Mouse (Mus musculus): ENCODE measurements around the gene Nid2. TPM values are rescaled to one million over a fixed set of nuclear protein-coding genes. Genes with fewer than 3 reads are reported as not detected.
A peak's percentile ranks its signal among the peaks of the same experiment; 100 is the strongest.

Nid2 gene
- total RNA-seq, 2 experiments from 2014 or later: 18.0 to 26.5 TPM

DNA sequence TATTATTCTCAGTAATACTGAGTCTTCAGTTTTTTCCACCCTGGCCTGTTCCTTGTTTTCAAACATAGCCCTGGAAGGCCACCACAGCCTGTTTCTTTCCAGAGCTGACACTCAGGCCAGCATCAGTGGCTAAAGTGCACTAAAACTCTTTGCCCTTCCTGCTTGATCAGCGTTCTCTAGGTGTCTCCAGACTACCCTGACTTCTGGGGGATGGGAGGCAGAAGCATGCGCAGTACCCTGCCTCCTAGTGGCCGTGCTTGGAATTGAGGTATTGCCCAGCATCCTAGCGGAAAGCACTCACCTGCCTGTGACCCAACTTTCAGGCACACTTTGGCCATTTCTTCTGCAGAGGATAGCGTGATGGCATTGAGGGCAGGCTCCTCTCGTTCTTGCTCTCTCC, 25.8 kb downstream of the Nid2 start:
- DNase-seq (ENCODE audit: low spot score in 2 of 2): peak; percentile 49 to 50

GRCm38 (mm10) chr14:19777365-19777764, 26.3 kb downstream of the Nid2 start:
- DNase-seq (ENCODE audit: low spot score in 2 of 2): no peak

DNA sequence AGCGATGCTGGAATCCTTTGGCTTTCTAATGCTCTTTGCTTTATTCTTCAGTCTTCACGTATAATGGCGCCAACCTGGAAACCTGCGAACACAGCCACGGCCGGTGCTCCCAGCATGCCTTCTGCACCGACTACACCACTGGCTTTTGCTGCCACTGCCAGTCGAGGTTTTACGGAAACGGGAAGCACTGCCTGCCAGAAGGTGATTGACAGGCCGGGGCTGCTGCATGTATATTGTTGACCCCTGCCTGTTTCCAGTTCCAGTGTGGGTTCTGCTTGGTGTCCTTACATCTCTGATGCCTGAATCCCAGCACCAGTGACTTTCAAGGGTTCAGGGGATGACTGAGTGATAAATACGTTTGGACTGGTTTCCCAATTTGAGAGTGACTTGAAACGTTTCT, 26.9 kb downstream of the Nid2 start:
- DNase-seq (ENCODE audit: low spot score in 2 of 2): no peak

GRCm38 (mm10) chr14:19785797-19786588, 34.9 kb downstream of the Nid2 start:
- DNase-seq (ENCODE audit: low spot score in 2 of 2): no peak

DNA sequence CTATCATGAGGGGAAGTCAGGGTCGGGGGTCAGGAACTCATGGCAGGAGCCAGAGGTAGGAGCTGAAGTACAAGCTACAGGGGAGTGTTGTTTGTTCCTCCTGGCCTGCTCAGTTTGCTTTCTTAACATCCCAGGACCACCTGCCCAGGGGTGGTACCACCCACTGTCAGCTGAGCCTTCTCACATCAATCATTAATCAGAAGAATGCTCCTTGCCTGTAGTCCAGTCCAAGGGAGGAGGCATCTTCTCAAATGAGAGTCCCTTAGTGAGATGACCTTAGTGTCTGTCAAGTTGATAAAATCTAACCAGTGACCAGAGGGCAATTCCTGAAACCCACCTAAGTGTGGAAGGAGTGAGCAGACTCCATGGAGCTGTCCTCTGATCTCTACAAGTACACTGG, 37.4 kb downstream of the Nid2 start:
- DNase-seq (ENCODE audit: low spot score in 2 of 2): no peak

DNA sequence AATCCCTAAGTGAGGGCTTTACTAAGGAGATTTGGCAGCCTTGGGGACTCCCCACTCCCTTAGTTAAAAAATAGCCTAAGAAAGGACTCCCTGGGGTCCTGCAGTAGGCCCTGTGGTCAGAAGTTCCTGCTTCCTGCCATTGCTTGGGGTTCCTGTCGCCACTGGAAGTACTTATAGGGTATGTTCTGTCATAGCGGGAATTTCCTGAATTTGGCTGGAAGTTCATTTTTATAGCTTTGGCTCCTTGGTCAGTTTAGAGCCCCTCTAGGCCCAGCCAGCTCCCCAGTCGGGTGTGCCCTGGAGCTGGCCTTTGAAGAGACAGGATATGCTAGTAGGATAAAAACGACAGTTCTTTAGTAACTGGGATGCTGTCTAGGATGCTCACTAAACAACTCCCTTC, 43.8 kb downstream of the Nid2 start:
- no peak for DNase-seq (ENCODE audit: low spot score in 2 of 2)

DNA sequence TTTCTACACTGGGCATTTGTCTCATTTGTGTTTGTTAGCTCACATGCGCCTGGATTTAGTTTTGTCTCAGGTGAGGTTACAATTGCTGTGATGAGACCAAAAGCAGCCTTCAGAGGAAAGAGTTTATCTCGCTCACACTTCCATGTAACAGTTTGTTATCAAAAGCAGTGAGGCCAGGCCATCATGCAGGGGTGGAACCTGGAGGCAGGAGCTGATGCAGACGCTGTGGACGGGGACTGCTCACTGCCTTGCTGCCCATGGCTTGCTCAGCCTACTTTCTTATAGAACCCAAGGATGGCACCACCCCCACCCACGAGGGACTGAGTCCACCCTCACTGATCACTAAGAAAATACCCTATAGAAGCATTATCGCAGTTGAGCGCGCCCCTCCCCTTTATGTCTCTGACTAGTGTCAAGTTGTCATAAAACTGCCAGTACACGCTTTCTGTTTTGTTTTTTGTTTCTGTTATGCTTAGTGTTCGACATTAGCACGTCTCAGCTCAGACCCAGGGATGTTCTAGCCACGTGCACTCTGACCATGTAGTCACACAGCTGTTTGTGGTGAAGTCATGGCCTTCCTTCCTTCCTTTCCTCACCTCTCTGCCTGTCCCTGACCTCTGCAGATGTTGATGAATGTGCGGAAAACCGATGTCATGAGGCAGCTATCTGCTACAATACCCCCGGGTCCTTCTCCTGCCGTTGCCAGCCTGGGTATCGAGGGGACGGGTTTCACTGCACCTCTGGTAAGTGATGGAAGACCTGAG, 45.7 kb downstream of the Nid2 start:
- DNase-seq (ENCODE audit: low spot score in 2 of 2): no peak

DNA sequence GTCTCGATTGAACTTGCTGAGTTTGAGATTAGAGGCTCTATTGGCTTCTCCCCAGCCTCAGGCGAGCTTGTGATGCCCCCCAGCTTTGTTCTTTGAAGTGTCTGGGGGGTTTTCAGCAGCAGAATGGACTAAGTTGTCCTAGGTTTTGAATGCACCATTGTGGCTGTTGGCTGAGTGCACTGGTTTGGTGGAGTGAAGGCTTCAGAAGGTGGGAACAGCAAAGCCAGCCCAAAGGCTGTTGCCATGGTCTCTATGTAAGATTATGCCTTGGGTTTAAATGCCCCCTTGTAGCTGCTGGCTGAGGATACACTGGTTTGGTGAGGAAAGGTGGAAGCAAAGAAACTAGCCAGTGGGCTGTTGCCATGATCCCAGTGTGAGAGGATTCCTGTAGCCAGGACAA, 49.4 kb downstream of the Nid2 start:
- DNase-seq (ENCODE audit: low spot score in 2 of 2): no peak

DNA sequence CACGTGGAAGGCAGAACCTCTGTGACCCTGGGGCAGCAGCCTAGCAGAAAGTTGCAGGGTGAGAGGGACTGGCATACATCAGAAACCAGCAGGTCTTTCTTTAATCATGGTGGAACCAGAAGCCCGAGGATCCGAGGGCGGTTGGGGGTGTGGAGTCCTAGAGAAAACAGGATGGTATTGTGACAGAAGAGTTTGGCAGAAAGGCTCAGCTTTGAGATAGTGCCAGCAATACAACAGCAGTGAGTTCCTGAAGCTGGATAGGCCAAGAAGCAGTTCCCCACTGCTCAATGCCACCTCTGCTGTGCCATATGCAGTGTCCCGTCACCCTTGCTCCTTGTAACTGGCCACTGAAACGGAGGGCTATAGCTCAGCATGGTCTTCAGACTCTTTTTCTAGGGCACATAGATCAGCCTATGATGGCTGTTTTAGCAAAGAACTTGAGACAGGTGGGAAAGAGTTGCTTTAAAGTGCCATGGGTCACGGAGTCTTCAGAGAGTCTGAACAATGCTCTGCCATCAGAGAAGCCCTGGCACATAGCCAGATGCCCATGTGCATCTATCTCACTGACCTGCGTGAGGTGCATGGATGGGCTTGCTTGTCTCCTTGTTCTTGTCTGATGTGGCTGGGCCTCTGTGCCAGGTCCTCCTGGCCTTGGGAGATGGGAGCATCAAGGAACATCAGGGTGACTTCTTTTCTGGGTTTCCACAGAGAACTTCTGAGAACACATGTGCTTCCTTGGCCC, 50.6 kb downstream of the Nid2 start:
- no peak for DNase-seq (ENCODE audit: low spot score in 2 of 2)

DNA sequence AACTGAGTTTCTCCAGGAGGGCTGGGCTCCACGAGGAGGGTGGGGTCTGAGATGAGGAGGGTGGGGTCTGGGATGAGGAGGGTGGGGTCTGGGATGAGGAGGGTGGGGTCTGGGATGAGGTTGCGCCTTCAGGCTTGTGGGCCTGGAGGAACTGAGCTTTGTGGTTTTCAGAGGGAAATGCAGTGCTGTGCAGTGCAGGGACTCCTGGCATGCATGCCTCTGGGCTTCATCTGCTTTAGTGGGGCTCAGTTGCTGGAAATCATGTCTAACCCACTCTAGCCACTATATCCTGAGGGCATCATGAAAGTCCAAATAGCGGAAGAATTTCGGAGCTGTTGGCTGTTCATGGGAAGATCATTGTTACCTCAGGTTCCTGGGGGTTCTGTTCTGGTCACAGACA, 52.2 kb downstream of the Nid2 start:
- DNase-seq (ENCODE audit: low spot score in 2 of 2): no peak

DNA sequence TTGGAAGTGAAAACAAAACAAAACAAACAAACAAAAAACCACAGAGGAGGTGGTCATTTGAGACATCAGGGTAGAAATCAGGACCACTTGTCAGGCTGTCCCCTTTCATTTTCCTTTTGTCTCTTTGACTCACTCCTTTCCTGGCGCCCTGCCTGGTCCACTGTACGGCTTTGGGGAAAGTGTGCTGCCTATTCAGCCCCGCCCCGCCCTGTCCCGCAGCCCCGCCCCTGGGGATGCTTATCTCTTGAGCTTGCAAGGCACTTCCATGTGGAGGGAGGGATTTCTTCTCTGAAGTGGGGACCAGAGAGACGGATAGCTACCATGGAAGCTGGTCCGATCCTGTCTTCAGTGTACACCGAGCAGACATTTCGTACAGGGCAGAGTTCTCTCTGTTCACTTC, 52.6 kb downstream of the Nid2 start:
- DNase-seq (ENCODE audit: low spot score in 2 of 2): no peak

- DNase-seq (ENCODE audit: low spot score in 2 of 2): no peak
Measured at GRCm38 (mm10) chr14:19807339-19807738, 56.3 kb downstream of the Nid2 start.

- no peak for DNase-seq (ENCODE audit: low spot score in 2 of 2)
Measured at GRCm38 (mm10) chr14:19807858-19808257, 56.8 kb downstream of the Nid2 start.

DNA sequence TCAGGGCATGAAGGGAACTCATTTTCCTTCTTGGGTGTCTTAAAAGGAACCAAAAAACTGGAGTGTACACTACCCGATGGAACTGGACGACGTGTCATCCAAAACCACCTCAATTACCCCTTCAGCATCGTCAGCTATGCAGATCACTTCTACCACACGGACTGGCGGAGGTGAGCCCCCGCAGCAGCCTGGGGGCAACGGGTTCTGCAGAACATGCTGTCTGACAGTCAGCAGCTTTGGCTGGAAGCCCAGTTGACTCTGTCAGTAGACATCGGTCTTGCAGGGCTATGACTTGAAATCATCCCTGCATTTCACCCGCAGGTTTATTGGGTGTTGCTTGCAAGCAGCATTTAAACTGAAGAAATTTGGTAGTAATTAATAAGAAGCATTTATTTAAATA, 58.9 kb downstream of the Nid2 start:
- no peak for DNase-seq (ENCODE audit: low spot score in 2 of 2)

DNA sequence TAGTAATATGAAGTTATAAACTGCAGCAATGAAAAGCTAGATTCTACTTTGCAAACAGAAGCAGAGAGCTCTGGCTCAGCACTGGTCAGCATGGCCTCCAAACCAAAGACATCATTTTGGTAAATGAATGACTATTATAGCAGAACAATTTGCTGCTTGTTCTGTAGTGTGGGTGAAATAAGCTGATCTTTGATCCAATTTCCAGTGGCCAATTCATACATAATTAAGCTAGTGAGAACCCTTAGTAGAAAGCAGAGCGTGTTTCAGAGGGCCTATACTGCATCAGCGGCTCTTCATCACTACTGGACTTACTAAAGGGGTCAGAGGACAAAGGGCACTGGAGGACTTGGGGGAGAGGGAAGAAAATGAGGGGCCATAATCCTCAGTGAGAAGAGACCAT, 62.0 kb downstream of the Nid2 start:
- no peak for DNase-seq (ENCODE audit: low spot score in 2 of 2)

DNA sequence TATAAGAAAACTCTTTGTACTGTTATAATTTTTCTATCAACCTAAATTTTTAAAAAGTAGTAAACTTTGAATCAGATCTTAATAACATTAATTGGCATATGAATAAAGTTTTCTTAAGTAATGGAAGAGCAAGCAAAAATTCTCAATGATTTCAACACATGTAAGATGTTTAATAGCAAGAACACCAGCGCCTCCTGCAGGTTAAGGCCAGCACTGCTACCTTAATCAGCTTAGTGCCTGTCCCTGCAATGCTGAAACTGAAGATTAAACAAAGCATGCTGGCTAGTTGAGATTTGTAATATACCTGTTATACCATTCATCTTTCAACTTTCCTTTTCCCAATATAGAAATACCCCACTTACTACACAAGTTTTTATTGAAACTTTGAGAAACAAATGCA, 66.9 kb downstream of the Nid2 start:
- peak; percentile 90 to 91 for DNase-seq (ENCODE audit: low spot score in 2 of 2)

GRCm38 (mm10) chr14:19821686-19822085, 70.6 kb downstream of the Nid2 start:
- DNase-seq (ENCODE audit: low spot score in 2 of 2): no peak

DNA sequence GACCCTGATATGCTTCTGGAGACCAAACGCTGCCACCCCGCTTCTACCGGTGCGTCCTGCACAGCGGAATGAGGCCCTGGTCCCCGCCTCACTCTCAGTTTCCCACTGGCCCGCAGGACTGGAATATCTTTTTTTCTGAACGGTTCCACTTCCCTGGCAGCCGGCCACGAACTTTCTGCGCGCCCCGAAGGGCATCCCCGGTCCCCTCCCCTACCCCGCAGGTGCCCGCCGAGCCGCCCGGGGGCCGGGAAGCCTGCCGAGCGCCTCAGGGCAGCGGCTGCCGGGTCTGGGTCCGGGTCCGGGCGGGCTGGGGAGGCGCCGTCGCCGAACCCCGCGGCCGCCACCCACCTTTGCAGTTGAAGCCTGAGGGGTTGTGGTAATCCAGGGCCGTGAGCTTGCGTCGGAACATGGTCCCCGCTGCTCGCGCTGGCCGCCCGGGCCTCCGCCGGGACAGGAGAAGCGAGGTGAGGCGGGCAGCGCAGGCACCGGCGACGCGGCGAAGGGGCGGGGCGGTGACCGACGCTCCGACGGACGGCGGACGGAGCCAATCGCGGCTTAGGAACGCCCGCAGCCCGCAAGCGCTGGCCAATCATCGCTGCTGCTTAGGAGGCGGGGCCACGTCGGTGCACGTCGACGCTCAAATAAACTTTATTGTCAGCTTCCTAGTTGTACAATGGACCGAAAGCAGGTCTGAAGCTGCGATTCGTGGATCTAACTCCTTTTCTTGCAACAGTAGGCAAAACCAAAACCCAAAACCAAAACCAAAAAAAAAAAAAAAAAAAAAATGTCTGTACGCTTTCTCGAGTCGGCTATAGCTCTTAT, 72.5 kb downstream of the Nid2 start, which contains the start of gene Rtraf:
Gene Rtraf (minus strand): TSS at position 504 of the 822 bp plus-strand sequence.
- DNase-seq (ENCODE audit: low spot score in 2 of 2): peak; percentile 92 to 96

GRCm38 (mm10) chr14:19825481-19825880, 74.4 kb downstream of the Nid2 start:
- no peak for DNase-seq (ENCODE audit: low spot score in 2 of 2)

DNA sequence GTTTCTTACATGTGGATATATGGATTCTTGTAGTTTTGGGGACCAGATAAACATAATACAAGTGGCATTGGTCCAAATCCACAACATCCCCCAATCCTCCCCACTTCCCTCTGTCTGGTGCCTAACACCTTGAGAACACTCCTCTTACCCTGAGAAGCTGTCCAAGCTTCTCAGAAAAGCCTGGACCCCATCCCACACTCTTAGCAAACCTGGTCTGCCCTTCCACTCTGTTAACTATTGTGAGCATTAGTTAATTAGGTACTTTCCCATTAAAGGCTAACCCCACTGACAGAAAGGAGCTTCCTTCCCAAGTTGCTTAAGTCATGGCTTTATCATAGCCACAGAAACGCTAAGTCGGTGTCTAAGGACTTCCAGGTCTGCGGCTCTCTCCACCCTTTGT, 85.2 kb downstream of the Nid2 start:
- no peak for DNase-seq (ENCODE audit: low spot score in 2 of 2)

All from layer of hippocampus, postnatal 10 days (tissue).